In genomic region chr14:108123147-108123546, GRCm38 (mm10) we compare ENCODE assay signal across 23 mouse cellular contexts.
"Had no signal": no experiment of that assay in that cellular context is flagged by ENCODE, and none has a peak within 500 bp of the region (broad histone marks: within the 10 kb centered on the region; RNA-seq: fewer than 3 reads in every experiment).

No protein-coding gene starts in this region.

- DNase-seq: gastrocnemius, postnatal 14 days; gastrocnemius, postnatal 36 days; heart, adult 11 months; heart, adult 2 months; heart, postnatal 14 days; heart, postnatal 36 days; kidney, adult 18-20 months; kidney, postnatal 10 days; kidney, postnatal 25 days; kidney, postnatal 4 days; liver; liver, embryonic 13.5 days had no signal

- H3K4me3 ChIP-seq: heart, adult 2 months; heart, embryonic 13.5 days; heart, embryonic 15.5 days; hindbrain, embryonic 13.5 days; hindbrain, embryonic 15.5 days; intestine, embryonic 15.5 days; layer of hippocampus, adult 2 months; left cerebral cortex, adult 2 months; limb, embryonic 10.5 days; limb, embryonic 12.5 days; liver, embryonic 13.5 days had no signal

- H3K27me3 ChIP-seq: heart, embryonic 13.5 days; heart, embryonic 15.5 days; hindbrain, embryonic 13.5 days; hindbrain, embryonic 15.5 days; intestine, embryonic 15.5 days; limb, embryonic 12.5 days; liver, embryonic 13.5 days had no signal

- H3K4me2 ChIP-seq: heart, embryonic 11.5 days; heart, embryonic 13.5 days; heart, embryonic 15.5 days; hindbrain, embryonic 13.5 days; hindbrain, embryonic 15.5 days; intestine, embryonic 15.5 days; limb, embryonic 12.5 days; liver, embryonic 11.5 days; liver, embryonic 13.5 days had no signal

- H3K36me3 ChIP-seq: heart, embryonic 13.5 days; heart, embryonic 15.5 days; hindbrain, embryonic 13.5 days; hindbrain, embryonic 15.5 days; intestine, embryonic 15.5 days; limb, embryonic 10.5 days; limb, embryonic 12.5 days; liver, embryonic 13.5 days had no signal
